Mouse (Mus musculus): ENCODE results near the gene Olfr772. TPM values are rescaled to one million over a fixed set of nuclear protein-coding genes. Genes with fewer than 3 reads are reported as not detected.
"Not testable (repeated sequence)": the region's sequence is repeated elsewhere in the genome, so short reads cannot be mapped to it uniquely, and the experiment has no call there.

Olfr772 gene
- not detected in 2 replicates for polyA plus RNA-seq (2014; fragmentation: Nextera tagmentation; extraction: Ambion mirVana)

- not testable (repeated sequence) for H3K4me3 ChIP-seq (ENCODE audit: low read depth, low read length); ATAC-seq (replicated peaks; ENCODE audit: insufficient number of reproducible peaks, low FRiP score, low TSS enrichment, low read depth); H3K27ac ChIP-seq (replicated peaks; ENCODE audit: low read depth, low read length); H3K9ac ChIP-seq (replicated peaks; ENCODE audit: low read length); H3K4me1 ChIP-seq (ENCODE audit: control insufficient read depth, insufficient read depth, low read length); DNase-seq (ENCODE audit: low spot score); H3K4me2 ChIP-seq (ENCODE audit: low read depth, low read length); H3K9me3 ChIP-seq (replicated peaks; ENCODE audit: control insufficient read depth, low read length); H3K27me3 ChIP-seq (ENCODE audit: control insufficient read depth, insufficient read depth, low read length); H3K36me3 ChIP-seq (replicated peaks; ENCODE audit: control insufficient read depth, insufficient read depth, low read depth, low read length)
- WGBS = 90% methylated on average over 3 of the region's 4 CpGs
Observed at GRCm38 (mm10) chr10:129177821-129178220, at the start of gene Olfr772. Gene Olfr772, minus strand, starts transcription at chr10:129177921.

GRCm38 (mm10) chr10:129187319-129187718 is 9.6 kb upstream of the Olfr772 start, which contains the start of gene Olfr773:
Gene Olfr773, minus strand, starts transcription at chr10:129187419.
- ATAC-seq (replicated peaks; ENCODE audit: insufficient number of reproducible peaks, low FRiP score, low TSS enrichment, low read depth); DNase-seq (ENCODE audit: low spot score); H3K36me3 ChIP-seq (replicated peaks; ENCODE audit: control insufficient read depth, insufficient read depth, low read depth, low read length); H3K27me3 ChIP-seq (ENCODE audit: control insufficient read depth, insufficient read depth, low read length); H3K9me3 ChIP-seq (replicated peaks; ENCODE audit: control insufficient read depth, low read length); H3K4me1 ChIP-seq (ENCODE audit: control insufficient read depth, insufficient read depth, low read length); H3K27ac ChIP-seq (replicated peaks; ENCODE audit: low read depth, low read length); H3K9ac ChIP-seq (replicated peaks; ENCODE audit: low read length); H3K4me2 ChIP-seq (ENCODE audit: low read depth, low read length); H3K4me3 ChIP-seq (ENCODE audit: low read depth, low read length): not testable (repeated sequence)

DNA sequence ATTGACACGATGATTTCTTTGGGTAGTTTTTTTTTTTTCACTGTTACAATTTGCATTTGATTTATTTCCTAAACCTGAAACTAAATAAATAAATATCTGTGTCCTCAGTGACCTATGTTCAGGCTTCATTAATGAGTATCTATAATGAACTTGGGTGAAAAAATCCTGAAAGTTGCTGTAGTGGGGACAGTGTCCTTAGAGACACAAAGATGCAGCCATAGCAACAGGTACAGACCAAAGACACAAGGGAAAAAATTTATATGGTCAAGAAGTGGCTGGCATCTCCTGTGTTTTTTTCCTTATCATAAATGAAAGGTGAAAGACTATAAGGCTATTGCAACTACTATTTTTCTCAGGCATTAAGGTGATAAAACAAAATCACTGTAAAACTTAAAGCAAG is 13.1 kb downstream of the Olfr772 start, which contains the start of gene Olfr771:
Gene Olfr771 (minus strand): TSS at position 101 of the 400 bp plus-strand sequence.
- Histone ChIP-seq H3K36me3 (replicated peaks; ENCODE audit: control insufficient read depth, insufficient read depth, low read depth, low read length) (no peaks in the 10 kb centered on the region), H3K4me1 (ENCODE audit: control insufficient read depth, insufficient read depth, low read length) (no peaks in the 10 kb centered on the region), H3K4me3 (ENCODE audit: low read depth, low read length) (no peak within 1 kb of the TSS), H3K9me3 (replicated peaks; ENCODE audit: control insufficient read depth, low read length) (no peaks in the 10 kb centered on the region), H3K27ac (replicated peaks; ENCODE audit: low read depth, low read length) (no peak within 1 kb of the TSS), H3K9ac (replicated peaks; ENCODE audit: low read length) (no peak within 1 kb of the TSS), H3K4me2 (ENCODE audit: low read depth, low read length) (no peak within 1 kb of the TSS), H3K27me3 (ENCODE audit: control insufficient read depth, insufficient read depth, low read length) (no peaks in the 10 kb centered on the region)
- DNase-seq (ENCODE audit: low spot score) (no peak), ATAC-seq (replicated peaks; ENCODE audit: insufficient number of reproducible peaks, low FRiP score, low TSS enrichment, low read depth) (no peak)
- 88% methylated on average over 1 of the region's 1 CpGs for WGBS

- WGBS = 88% methylated on average over 2 of the region's 2 CpGs
- H3K4me2 ChIP-seq (ENCODE audit: low read depth, low read length) = no peak within 1 kb of the TSS
- H3K4me1 ChIP-seq (ENCODE audit: control insufficient read depth, insufficient read depth, low read length) = no peaks in the 10 kb centered on the region
- no peak within 1 kb of the TSS for H3K27ac ChIP-seq (replicated peaks; ENCODE audit: low read depth, low read length)
- H3K4me3 ChIP-seq (ENCODE audit: low read depth, low read length) = no peak within 1 kb of the TSS
- no peaks in the 10 kb centered on the region for H3K27me3 ChIP-seq (ENCODE audit: control insufficient read depth, insufficient read depth, low read length)
- no peaks in the 10 kb centered on the region for H3K9me3 ChIP-seq (replicated peaks; ENCODE audit: control insufficient read depth, low read length)
- DNase-seq (ENCODE audit: low spot score) = no peak
- no peaks in the 10 kb centered on the region for H3K36me3 ChIP-seq (replicated peaks; ENCODE audit: control insufficient read depth, insufficient read depth, low read depth, low read length)
- H3K9ac ChIP-seq (replicated peaks; ENCODE audit: low read length) = no peak within 1 kb of the TSS
- no peak for ATAC-seq (replicated peaks; ENCODE audit: insufficient number of reproducible peaks, low FRiP score, low TSS enrichment, low read depth)
Observed at GRCm38 (mm10) chr10:129138898-129139297, 38.8 kb downstream of the Olfr772 start, which contains the start of gene Olfr770. Gene Olfr770, minus strand, starts transcription at chr10:129138998.

Other genes with a start within 250 kb of the Olfr772 start
- gene Itga7, start 244.1 kb downstream of the Olfr772 start, polyA plus RNA-seq (2014; fragmentation: Nextera tagmentation; extraction: Ambion mirVana) = 2.3 and 2.7 TPM in 2 replicates
- not detected in 2 replicates for gene Mettl7b, start 216.9 kb downstream of the Olfr772 start, polyA plus RNA-seq (2014; fragmentation: Nextera tagmentation; extraction: Ambion mirVana)
- not detected in 2 replicates for gene Olfr9, start 188.5 kb downstream of the Olfr772 start, polyA plus RNA-seq (2014; fragmentation: Nextera tagmentation; extraction: Ambion mirVana)
- not detected in 2 replicates for gene Olfr763, start 167.1 kb downstream of the Olfr772 start, polyA plus RNA-seq (2014; fragmentation: Nextera tagmentation; extraction: Ambion mirVana)
- gene Olfr764-ps1, start 138.0 kb downstream of the Olfr772 start, polyA plus RNA-seq (2014; fragmentation: Nextera tagmentation; extraction: Ambion mirVana) = not detected in 2 replicates
- gene Olfr765, start 127.9 kb downstream of the Olfr772 start, polyA plus RNA-seq (2014; fragmentation: Nextera tagmentation; extraction: Ambion mirVana) = not detected in 2 replicates
- not detected in 2 replicates for gene Olfr766-ps1, start 108.9 kb downstream of the Olfr772 start, polyA plus RNA-seq (2014; fragmentation: Nextera tagmentation; extraction: Ambion mirVana)
- not detected in 2 replicates for gene Olfr767, start 95.0 kb downstream of the Olfr772 start, polyA plus RNA-seq (2014; fragmentation: Nextera tagmentation; extraction: Ambion mirVana)
- gene Olfr768, start 78.5 kb downstream of the Olfr772 start, polyA plus RNA-seq (2014; fragmentation: Nextera tagmentation; extraction: Ambion mirVana) = not detected in 2 replicates
- not detected in 2 replicates for gene Olfr769, start 60.1 kb downstream of the Olfr772 start, polyA plus RNA-seq (2014; fragmentation: Nextera tagmentation; extraction: Ambion mirVana)
- gene Olfr770, start 38.9 kb downstream of the Olfr772 start, polyA plus RNA-seq (2014; fragmentation: Nextera tagmentation; extraction: Ambion mirVana) = not detected in 2 replicates
- not detected in 2 replicates for gene Olfr771, start 13.2 kb downstream of the Olfr772 start, polyA plus RNA-seq (2014; fragmentation: Nextera tagmentation; extraction: Ambion mirVana)
- gene Olfr773, start 9.5 kb upstream of the Olfr772 start, polyA plus RNA-seq (2014; fragmentation: Nextera tagmentation; extraction: Ambion mirVana) = not detected in 2 replicates
- not detected in 2 replicates for gene Olfr774, start 58.3 kb upstream of the Olfr772 start, polyA plus RNA-seq (2014; fragmentation: Nextera tagmentation; extraction: Ambion mirVana)
- gene Olfr775, start 70.5 kb upstream of the Olfr772 start, polyA plus RNA-seq (2014; fragmentation: Nextera tagmentation; extraction: Ambion mirVana) = not detected in 2 replicates
- not detected in 2 replicates for gene Olfr776, start 81.2 kb upstream of the Olfr772 start, polyA plus RNA-seq (2014; fragmentation: Nextera tagmentation; extraction: Ambion mirVana)
- not detected in 2 replicates for gene Olfr777, start 93.6 kb upstream of the Olfr772 start, polyA plus RNA-seq (2014; fragmentation: Nextera tagmentation; extraction: Ambion mirVana)
- not detected in 2 replicates for gene Olfr780, start 140.2 kb upstream of the Olfr772 start, polyA plus RNA-seq (2014; fragmentation: Nextera tagmentation; extraction: Ambion mirVana)
- gene Olfr781, start 150.9 kb upstream of the Olfr772 start, polyA plus RNA-seq (2014; fragmentation: Nextera tagmentation; extraction: Ambion mirVana) = not detected in 2 replicates
- gene Olfr782, start 170.9 kb upstream of the Olfr772 start, polyA plus RNA-seq (2014; fragmentation: Nextera tagmentation; extraction: Ambion mirVana) = not detected in 2 replicates
- not detected in 2 replicates for gene Olfr784, start 206.2 kb upstream of the Olfr772 start, polyA plus RNA-seq (2014; fragmentation: Nextera tagmentation; extraction: Ambion mirVana)
- gene Olfr785, start 227.5 kb upstream of the Olfr772 start, polyA plus RNA-seq (2014; fragmentation: Nextera tagmentation; extraction: Ambion mirVana) = not detected in 2 replicates
- gene Olfr786, start 249.4 kb upstream of the Olfr772 start, polyA plus RNA-seq (2014; fragmentation: Nextera tagmentation; extraction: Ambion mirVana) = not detected in 2 replicates

Measured in embryonic facial prominence, embryonic 11.5 days (tissue).